Mouse (Mus musculus) brain, adult 2 months (tissue): Measurements from ENCODE around the gene Ctdnep1.

Experiments used
- DNase-seq: peaks from one replicate; pipeline ENCODE4 v3.0.0; 2011; ENCODE audit warnings: low read depth, low spot score

Gene Ctdnep1

GRCm38 (mm10) chr11:70029130-70029801 is 48.3 kb downstream of the Ctdnep1 start:
- DNase-seq = peak; percentile 95

GRCm38 (mm10) chr11:70029829-70030550 is 49.0 kb downstream of the Ctdnep1 start:
- peak; percentile 58 for DNase-seq

GRCm38 (mm10) chr11:70030651-70031320 is 49.8 kb downstream of the Ctdnep1 start:
- no peak for DNase-seq

- no peak for DNase-seq
Measured at GRCm38 (mm10) chr11:70031321-70031670, 50.3 kb downstream of the Ctdnep1 start.

GRCm38 (mm10) chr11:70038174-70038573 is 57.2 kb downstream of the Ctdnep1 start:
- no peak for DNase-seq

- no peak for DNase-seq
Measured at GRCm38 (mm10) chr11:70039631-70040030, 58.7 kb downstream of the Ctdnep1 start.

GRCm38 (mm10) chr11:70040184-70040583 is 59.2 kb downstream of the Ctdnep1 start:
- peak; percentile 58 for DNase-seq
